Mouse (Mus musculus) liver, embryonic 16.5 days (tissue): ENCODE data around the gene Polr2f. TPM values are rescaled to one million over a fixed set of nuclear protein-coding genes. Genes with fewer than 3 reads are reported as not detected.

Experiments
- ATAC-seq: fragments of 200-750 bp; cut with Nextera tagmentation; 2 replicates; pipeline ENCODE4 v1.8.0; 2017; ENCODE audit warnings: low read depth, mild to moderate bottlenecking, moderate number of reproducible peaks, moderate library complexity
- H3K27ac ChIP-seq: fragments of 300-500 bp; sonication (generic); 2 replicates; pipeline ENCODE4 v1.5.1; 2014; ENCODE audit warnings: mild to moderate bottlenecking, low read length
- H3K27me3 ChIP-seq: fragments of 300-500 bp; sonication (generic); 2 replicates; pipeline ENCODE4 v1.6.1; 2014; ENCODE audit warnings: low read depth, low read length, mixed read lengths; ENCODE audit not compliant: control insufficient read depth, insufficient read depth
- H3K36me3 ChIP-seq: fragments of 300-500 bp; sonication (generic); 2 replicates; pipeline ENCODE4 v1.6.1; 2014; ENCODE audit warnings: mild to moderate bottlenecking; ENCODE audit not compliant: control insufficient read depth, insufficient read depth
- H3K4me1 ChIP-seq: fragments of 300-500 bp; sonication (generic); 2 replicates; pipeline ENCODE4 v1.6.1; 2014; ENCODE audit warnings: low read depth, low read length, mixed read lengths; ENCODE audit not compliant: control insufficient read depth
- H3K4me2 ChIP-seq: fragments of 300-500 bp; sonication (generic); 2 replicates; pipeline ENCODE4 v1.6.1; 2014; ENCODE audit warnings: low read depth, low read length, mixed read lengths
- H3K4me3 ChIP-seq: fragments of 300-500 bp; sonication (generic); 2 replicates; pipeline ENCODE4 v1.5.1; 2014; ENCODE audit warnings: low read depth, mild to moderate bottlenecking, low read length
- H3K9ac ChIP-seq: fragments of 300-500 bp; sonication (generic); 2 replicates; pipeline ENCODE4 v1.6.1; 2014; ENCODE audit warnings: low read depth, low read length
- H3K9me3 ChIP-seq: fragments of 300-500 bp; sonication (generic); replicated peaks from 2 replicates; pipeline ENCODE4 v1.6.1; 2016; ENCODE audit warnings: low read length; ENCODE audit not compliant: control insufficient read depth
- WGBS: fragments of 180-500 bp; shearing (Covaris S2); extraction: QIAGEN DNeasy Blood & Tissue Kit; methylation state at CpG from one replicate; pipeline ENCODE4 v1.1.7; 2014; ENCODE audit not compliant: insufficient replicate concordance; 5-methylcytosine and 5-hydroxymethylcytosine counted together
- polyA plus RNA-seq: library from polyadenylated mRNA; unstranded; fragments of >200 nt; fragmentation: Nextera tagmentation; extraction: Ambion mirVana; gene quantifications from 2 replicates; pipeline ENCODE4 v1.2.1, GENCODE M21; 2015

Polr2f gene
- polyA plus RNA-seq, 1 experiment from 2014 or later: 120 TPM

- Histone ChIP-seq H3K4me3 (no peak overlapping the region), H3K9me3 (no peaks in the 10 kb centered on the region), H3K36me3 (peaks cover 9% of the 10 kb centered on the region), H3K27me3 (no peaks in the 10 kb centered on the region), H3K4me1 (no peaks in the 10 kb centered on the region), H3K4me2 (no peak overlapping the region), H3K9ac (no peak overlapping the region), H3K27ac (no peak overlapping the region)
- ATAC-seq: no peak
- 81% methylated on average over 12 of the region's 12 CpGs for WGBS
Observed at GRCm38 (mm10) chr15:79127101-79127500, 13.7 kb upstream of the Polr2f start.

GRCm38 (mm10) chr15:79128208-79128607, 12.6 kb upstream of the Polr2f start:
- H3K9ac ChIP-seq: no peak overlapping the region
- ATAC-seq: no peak
- no peak overlapping the region for H3K4me3 ChIP-seq
- no peaks in the 10 kb centered on the region for H3K27me3 ChIP-seq
- H3K27ac ChIP-seq: no peak overlapping the region
- no peak overlapping the region for H3K4me2 ChIP-seq
- 84% methylated on average over 5 of the region's 5 CpGs for WGBS
- H3K9me3 ChIP-seq: no peaks in the 10 kb centered on the region
- peaks cover 9% of the 10 kb centered on the region for H3K36me3 ChIP-seq
- H3K4me1 ChIP-seq: no peaks in the 10 kb centered on the region

GRCm38 (mm10) chr15:79129311-79129710, 11.5 kb upstream of the Polr2f start:
- Histone ChIP-seq H3K27ac (no peak overlapping the region), H3K4me1 (no peaks in the 10 kb centered on the region), H3K4me3 (no peak overlapping the region), H3K27me3 (no peaks in the 10 kb centered on the region), H3K4me2 (no peak overlapping the region), H3K9me3 (no peaks in the 10 kb centered on the region), H3K36me3 (peaks cover 9% of the 10 kb centered on the region), H3K9ac (no peak overlapping the region)
- WGBS: 67% methylated on average over 7 of the region's 7 CpGs
- ATAC-seq: no peak

GRCm38 (mm10) chr15:79130782-79131181, 10.0 kb upstream of the Polr2f start:
- Histone ChIP-seq H3K4me3 (no peak overlapping the region), H3K36me3 (peaks cover 9% of the 10 kb centered on the region), H3K9me3 (no peaks in the 10 kb centered on the region), H3K4me2 (no peak overlapping the region), H3K27me3 (no peaks in the 10 kb centered on the region), H3K4me1 (no peaks in the 10 kb centered on the region), H3K9ac (no peak overlapping the region), H3K27ac (no peak overlapping the region)
- 82% methylated on average over 10 of the region's 10 CpGs for WGBS
- ATAC-seq: no peak

- Histone ChIP-seq H3K9ac (no peak overlapping the region), H3K27ac (no peak overlapping the region), H3K36me3 (peaks cover 9% of the 10 kb centered on the region), H3K4me3 (no peak overlapping the region), H3K9me3 (no peaks in the 10 kb centered on the region), H3K4me1 (no peaks in the 10 kb centered on the region), H3K27me3 (no peaks in the 10 kb centered on the region), H3K4me2 (no peak overlapping the region)
- no peak for ATAC-seq
- 71% methylated on average over 7 of the region's 7 CpGs for WGBS
Observed at GRCm38 (mm10) chr15:79131442-79131841, 9.4 kb upstream of the Polr2f start.

- H3K36me3 ChIP-seq: no peaks in the 10 kb centered on the region; the same call in 1 of the 2 replicates
- 70% methylated on average over 6 of the region's 6 CpGs for WGBS
- H3K27ac ChIP-seq: no peak overlapping the region
- H3K9ac ChIP-seq: no peak overlapping the region
- no peak overlapping the region for H3K4me2 ChIP-seq
- no peak overlapping the region for H3K4me3 ChIP-seq
- no peaks in the 10 kb centered on the region for H3K9me3 ChIP-seq
- H3K27me3 ChIP-seq: no peaks in the 10 kb centered on the region
- ATAC-seq: no peak
- no peaks in the 10 kb centered on the region for H3K4me1 ChIP-seq
Observed at GRCm38 (mm10) chr15:79133191-79133661, 7.6 kb upstream of the Polr2f start.

GRCm38 (mm10) chr15:79134496-79135270, 6.1 kb upstream of the Polr2f start:
- H3K27me3 ChIP-seq: no peaks in the 10 kb centered on the region
- no peak overlapping the region for H3K4me2 ChIP-seq

GRCm38 (mm10) chr15:79135332-79135731, 5.5 kb upstream of the Polr2f start:
- H3K9ac ChIP-seq: no peak overlapping the region
- H3K9me3 ChIP-seq: no peaks in the 10 kb centered on the region
- ATAC-seq: no peak
- no peak overlapping the region for H3K4me3 ChIP-seq
- H3K4me2 ChIP-seq: no peak overlapping the region
- H3K27me3 ChIP-seq: no peaks in the 10 kb centered on the region
- H3K27ac ChIP-seq: no peak overlapping the region
- no peaks in the 10 kb centered on the region for H3K4me1 ChIP-seq
- no peaks in the 10 kb centered on the region for H3K36me3 ChIP-seq
- 64% methylated on average over 9 of the region's 9 CpGs for WGBS

More at GRCm38 (mm10) chr15:79134496-79135270, 6.1 kb upstream of the Polr2f start:
- Histone ChIP-seq H3K4me1 (no peaks in the 10 kb centered on the region), H3K27ac (no peak overlapping the region), H3K36me3 (no peaks in the 10 kb centered on the region), H3K4me3 (no peak overlapping the region), H3K9ac (no peak overlapping the region), H3K9me3 (no peaks in the 10 kb centered on the region)
- no peak for ATAC-seq
- WGBS: 66% methylated on average over 9 of the region's 9 CpGs

GRCm38 (mm10) chr15:79135783-79136575, 4.8 kb upstream of the Polr2f start:
- Histone ChIP-seq H3K4me1 (peaks cover 6% of the 10 kb centered on the region), H3K36me3 (no peaks in the 10 kb centered on the region), H3K4me2 (no peak overlapping the region), H3K27me3 (no peaks in the 10 kb centered on the region), H3K4me3 (no peak overlapping the region), H3K9ac (no peak overlapping the region), H3K27ac (no peak overlapping the region), H3K9me3 (no peaks in the 10 kb centered on the region)
- 61% methylated on average over 11 of the region's 11 CpGs for WGBS
- no peak for ATAC-seq
